Mouse (Mus musculus) liver, adult 2 months (tissue): ENCODE measurements at regions not wholly inside any gene's neighbourhood (a gene's known extent, or its start where the extent isn't known, plus 50 kb on each side); places are given as distances from the start of the nearest gene placed in this dataset.

Experiments used
- DNase-seq: peaks from one replicate; pipeline ENCODE4 v3.0.0-alpha.2; 2011; ENCODE audit warnings: low read depth, low spot score; ENCODE audit errors: extremely low read depth
- H3K27ac ChIP-seq: fragments of 200-500 bp; replicated peaks from 2 replicates; pipeline ENCODE4 v1.5.1; 2012; ENCODE audit warnings: low read depth, mild to moderate bottlenecking, control low read depth, inconsistent platforms, low read length; ENCODE audit not compliant: insufficient read depth
- H3K27me3 ChIP-seq: fragments of 200-500 bp; 2 replicates; pipeline ENCODE4 v1.6.1; 2012; ENCODE audit warnings: mild to moderate bottlenecking, moderate library complexity, low read length, inconsistent platforms; ENCODE audit not compliant: control insufficient read depth, insufficient read depth
- H3K36me3 ChIP-seq: fragments of 200-500 bp; 2 replicates; pipeline ENCODE4 v1.6.1; 2012; ENCODE audit warnings: low read length, inconsistent platforms; ENCODE audit not compliant: control insufficient read depth, insufficient read depth
- H3K4me1 ChIP-seq: fragments of 200-500 bp; 2 replicates; pipeline ENCODE4 v1.6.1; 2011; ENCODE audit warnings: low read length; ENCODE audit not compliant: control insufficient read depth, insufficient read depth
- H3K4me3 ChIP-seq: fragments of 200-500 bp; 2 replicates; pipeline ENCODE4 v1.5.1; 2011; ENCODE audit warnings: low read depth, mild to moderate bottlenecking, control low read depth, low read length, moderate library complexity; ENCODE audit not compliant: insufficient read depth
- H3K79me2 ChIP-seq: fragments of 200-500 bp; 2 replicates; pipeline ENCODE4 v1.6.1; 2012; ENCODE audit warnings: inconsistent platforms, mild to moderate bottlenecking, low read length, moderate library complexity; ENCODE audit not compliant: control insufficient read depth, insufficient read depth
- H3K9ac ChIP-seq: fragments of 200-500 bp; 2 replicates; pipeline ENCODE4 v1.6.1; 2012; ENCODE audit warnings: low read depth, mild to moderate bottlenecking, control low read depth, inconsistent platforms, low read length
- CTCF ChIP-seq: fragments of 200-500 bp; IDR thresholded peaks from 2 replicates; pipeline ENCODE4 v1.5.1; 2011; ENCODE audit warnings: low read depth, low read length, control low read depth
- POLR2A ChIP-seq: fragments of 200-500 bp; IDR thresholded peaks from 2 replicates; pipeline ENCODE4 v1.6.1; 2011; ENCODE audit warnings: low read length, control low read depth; ENCODE audit not compliant: insufficient read depth; ENCODE audit errors: extremely low read depth
- WGBS: fragments of 180-500 bp; shearing (Covaris S2); methylation state at CpG from one replicate; pipeline ENCODE4 v1.1.7; 2018; 5-methylcytosine and 5-hydroxymethylcytosine counted together

DNA sequence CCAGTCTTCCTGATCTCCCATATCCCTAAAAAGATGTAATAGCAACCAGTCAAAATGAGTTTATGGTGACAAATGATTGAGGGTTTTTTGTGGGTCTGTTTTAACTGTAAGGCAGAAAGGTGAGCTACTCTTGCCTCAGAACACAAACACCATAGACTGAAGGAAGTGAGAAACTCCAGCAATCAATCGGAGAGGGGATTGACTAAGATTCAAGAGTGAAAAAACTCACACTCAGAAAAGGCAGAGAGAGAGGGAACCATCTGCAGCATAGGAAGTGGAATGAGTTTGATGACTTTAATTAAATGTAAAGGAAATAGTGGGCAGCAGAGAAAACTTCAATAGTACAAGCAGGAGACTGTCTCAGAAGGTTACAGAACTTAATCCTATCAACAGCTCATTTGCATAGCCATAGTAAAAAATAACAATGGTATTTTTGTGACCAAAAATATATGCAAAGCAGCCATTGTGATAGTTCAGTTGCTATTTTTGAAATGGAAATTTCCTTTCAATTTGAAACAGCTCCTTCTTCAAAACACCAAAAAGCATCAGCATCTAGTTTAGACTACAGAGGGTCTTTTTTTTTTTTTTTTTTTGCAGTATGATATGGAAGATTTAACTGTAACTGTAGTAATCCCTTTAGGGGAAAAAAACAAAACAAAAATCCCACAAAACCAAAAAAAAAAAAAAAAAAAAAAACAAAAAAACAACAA is 442.9 kb upstream of the Tenm2 start:
- 71% methylated on average over 1 of the region's 1 CpGs for WGBS
- no peaks in the 10 kb centered on the region for H3K79me2 ChIP-seq
- TF ChIP-seq CTCF (no peak), POLR2A (no peak)
- H3K4me3 ChIP-seq, result no peak overlapping the region
- no peaks in the 10 kb centered on the region for H3K4me1 ChIP-seq
- H3K9ac ChIP-seq, result no peak overlapping the region
- no peaks in the 10 kb centered on the region for H3K36me3 ChIP-seq
- no peaks in the 10 kb centered on the region for H3K27me3 ChIP-seq
- no peak overlapping the region for H3K27ac ChIP-seq
- no peak for DNase-seq

DNA sequence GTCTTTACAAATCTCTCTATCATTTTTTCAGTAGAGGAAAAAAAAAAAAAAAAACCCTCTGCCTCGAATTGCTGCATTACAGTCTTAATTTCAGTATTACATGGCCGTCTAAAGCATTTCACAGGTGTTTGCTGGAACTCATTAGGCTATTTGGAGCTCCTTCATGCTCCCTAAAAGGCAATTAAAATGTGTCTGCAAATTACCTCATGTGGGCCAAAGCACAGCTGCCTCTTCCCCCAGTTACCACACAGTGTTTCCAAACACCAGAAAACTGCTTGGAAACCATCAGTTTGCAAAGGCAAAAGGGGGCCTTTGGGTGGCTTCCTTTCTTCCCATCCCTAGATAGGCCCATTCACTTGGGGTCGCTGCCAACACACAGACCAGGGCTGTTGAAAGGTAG is 435.6 kb upstream of the Tenm2 start:
- Histone ChIP-seq H3K4me1 (no peaks in the 10 kb centered on the region), H3K4me3 (no peak overlapping the region), H3K9ac (no peak overlapping the region), H3K36me3 (no peaks in the 10 kb centered on the region), H3K79me2 (no peaks in the 10 kb centered on the region), H3K27me3 (no peaks in the 10 kb centered on the region), H3K27ac (no peak overlapping the region)
- DNase-seq, result no peak
- TF ChIP-seq CTCF, result no peak
- TF ChIP-seq POLR2A, result no peak
- WGBS, result 44% methylated on average over 3 of the region's 3 CpGs

DNA sequence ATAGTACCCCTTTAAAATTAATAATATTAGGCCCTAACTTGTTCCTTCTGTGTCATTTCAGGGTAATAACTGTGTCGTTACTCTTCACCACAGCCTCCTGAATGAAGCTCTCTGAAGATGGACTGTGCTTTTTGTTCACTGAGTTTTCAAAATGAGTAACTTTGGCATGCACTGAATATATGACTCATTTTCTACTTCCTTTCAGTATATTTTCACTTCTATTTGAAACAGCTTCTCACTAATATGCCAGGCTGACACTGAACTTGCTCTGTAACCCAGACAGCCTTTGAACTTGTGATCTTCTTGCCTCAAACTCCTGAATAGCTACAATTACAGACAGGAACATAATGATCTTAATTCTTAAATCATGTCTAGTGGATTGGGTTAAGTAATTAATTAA is 431.2 kb upstream of the Tenm2 start:
- no peak for DNase-seq
- H3K9ac ChIP-seq, result no peak overlapping the region
- no peaks in the 10 kb centered on the region for H3K27me3 ChIP-seq
- H3K36me3 ChIP-seq, result no peaks in the 10 kb centered on the region
- TF ChIP-seq CTCF (no peak), POLR2A (no peak)
- H3K4me1 ChIP-seq, result no peaks in the 10 kb centered on the region
- WGBS, result 78% methylated on average over 1 of the region's 1 CpGs
- H3K79me2 ChIP-seq, result no peaks in the 10 kb centered on the region
- no peak overlapping the region for H3K27ac ChIP-seq
- no peak overlapping the region for H3K4me3 ChIP-seq

DNA sequence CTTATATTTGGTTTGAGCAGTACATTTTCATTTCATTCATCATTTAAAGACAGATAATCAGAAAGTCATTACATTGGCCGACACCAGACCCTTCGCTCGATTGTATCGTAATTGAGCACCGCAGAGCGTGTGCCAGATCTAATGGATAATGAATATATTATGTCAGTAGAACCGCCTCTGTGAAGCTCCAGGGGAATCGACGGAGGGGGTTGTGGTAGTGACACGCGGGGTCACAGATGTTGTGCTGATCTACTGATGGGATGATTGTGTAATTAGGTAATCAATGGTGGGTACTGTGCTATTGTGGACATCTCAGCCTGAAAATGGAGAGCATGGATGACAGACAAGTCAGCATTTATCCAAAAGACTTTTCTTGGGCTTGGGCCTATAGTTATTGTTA is 414.3 kb upstream of the Tenm2 start:
- no peak for DNase-seq
- H3K27ac ChIP-seq, result no peak overlapping the region
- no peak overlapping the region for H3K9ac ChIP-seq
- 89% methylated on average over 11 of the region's 11 CpGs for WGBS
- H3K27me3 ChIP-seq, result no peaks in the 10 kb centered on the region
- H3K4me1 ChIP-seq, result no peaks in the 10 kb centered on the region
- H3K4me3 ChIP-seq, result no peak overlapping the region
- TF ChIP-seq CTCF (no peak), POLR2A (no peak)
- no peaks in the 10 kb centered on the region for H3K79me2 ChIP-seq
- no peaks in the 10 kb centered on the region for H3K36me3 ChIP-seq

DNA sequence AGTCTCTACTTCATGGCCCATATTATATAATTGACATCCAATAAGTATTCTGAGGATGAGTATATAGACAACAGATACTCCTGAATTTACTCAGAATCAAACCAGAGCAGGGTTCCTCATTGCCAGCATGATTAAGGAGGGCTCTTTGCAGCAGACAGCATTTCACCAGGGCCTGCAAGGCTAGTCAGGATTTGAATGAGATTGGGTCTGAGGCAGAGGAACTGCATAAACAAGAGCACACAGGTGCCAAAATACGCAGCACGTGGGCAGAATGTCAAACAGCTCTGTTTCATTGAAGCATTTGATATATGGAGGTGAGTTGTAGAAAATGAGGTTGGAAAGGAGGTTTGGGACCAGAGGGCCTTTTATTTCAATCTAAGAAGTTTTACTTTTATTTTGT is 387.5 kb upstream of the Tenm2 start:
- Histone ChIP-seq H3K4me1 (no peaks in the 10 kb centered on the region), H3K9ac (no peak overlapping the region), H3K36me3 (no peaks in the 10 kb centered on the region), H3K27me3 (no peaks in the 10 kb centered on the region), H3K27ac (no peak overlapping the region), H3K4me3 (no peak overlapping the region), H3K79me2 (no peaks in the 10 kb centered on the region)
- WGBS, result 76% methylated on average over 2 of the region's 2 CpGs
- TF ChIP-seq CTCF, result no peak
- no peak for TF ChIP-seq POLR2A
- no peak for DNase-seq

DNA sequence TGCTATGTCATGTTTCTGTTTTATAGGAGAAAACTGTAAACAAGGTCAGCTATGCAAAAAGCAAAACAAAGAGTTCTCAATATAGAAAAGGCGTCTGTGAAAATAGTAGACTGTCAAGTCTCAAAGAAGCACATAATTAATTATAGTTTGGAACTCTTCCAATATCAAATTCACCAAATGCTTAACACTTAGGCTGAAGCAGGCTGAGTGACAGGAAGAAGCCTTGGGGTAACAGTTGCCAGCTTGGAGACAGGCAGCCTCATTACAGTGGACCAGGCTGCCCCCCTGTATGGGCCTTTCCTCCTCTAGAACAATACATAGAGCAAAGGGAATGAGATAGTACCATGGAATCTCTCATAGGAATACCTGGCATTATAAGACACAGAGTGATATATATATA is 364.8 kb upstream of the Tenm2 start:
- WGBS, result 61% methylated on average over 1 of the region's 1 CpGs
- DNase-seq, result no peak
- no peak overlapping the region for H3K27ac ChIP-seq
- no peaks in the 10 kb centered on the region for H3K36me3 ChIP-seq
- TF ChIP-seq CTCF (no peak), POLR2A (no peak)
- no peaks in the 10 kb centered on the region for H3K27me3 ChIP-seq
- H3K9ac ChIP-seq, result no peak overlapping the region
- no peaks in the 10 kb centered on the region for H3K79me2 ChIP-seq
- H3K4me1 ChIP-seq, result no peaks in the 10 kb centered on the region
- H3K4me3 ChIP-seq, result no peak overlapping the region
